Mouse (Mus musculus) MEL (cell line): ENCODE data around the gene Cfdp1. TPM values are rescaled to one million over a fixed set of nuclear protein-coding genes. Genes with fewer than 3 reads are reported as not detected.

ENCODE experiments used
- DNase-seq: peaks from one replicate; pipeline ENCODE4 v3.0.0; 2011; ENCODE audit warnings: low read depth, low spot score
- H3K27ac ChIP-seq: 2 replicates; pipeline ENCODE4 v1.5.1; 2012; ENCODE audit warnings: low read depth, mild to moderate bottlenecking, control low read depth, low read length, moderate library complexity; ENCODE audit not compliant: control insufficient read depth
- H3K27me3 ChIP-seq, 2 experiments: fragments of 150-350 bp in 1 of 2; sonication (generic) in 1 of 2; 2 replicates each; pipeline ENCODE4 v1.6.1; 2012; ENCODE audit warnings: low read length in 2 of 2, mild to moderate bottlenecking in 2 of 2, improper control_type of control experiment in 1 of 2, moderate library complexity in 1 of 2; ENCODE audit not compliant: insufficient read depth in 2 of 2, control insufficient read depth in 1 of 2
- H3K36me3 ChIP-seq, 2 experiments: 2 replicates each; pipeline ENCODE4 v1.6.1; 2012 to 2014; ENCODE audit warnings: low read length in 2 of 2, improper control_type of control experiment in 1 of 2, inconsistent platforms in 1 of 2, mild to moderate bottlenecking in 1 of 2; ENCODE audit not compliant: insufficient read depth in 2 of 2, control insufficient read depth in 1 of 2
- H3K4me1 ChIP-seq, 2 experiments: fragments of 150-350 bp in 1 of 2; sonication (generic) in 1 of 2; 2 replicates each; pipeline ENCODE4 v1.6.1; 2012; ENCODE audit warnings: low read length in 2 of 2, improper control_type of control experiment in 1 of 2, mild to moderate bottlenecking in 1 of 2; ENCODE audit not compliant: insufficient read depth in 2 of 2, control insufficient read depth in 1 of 2
- H3K4me3 ChIP-seq, 2 experiments: fragments of 150-350 bp in 1 of 2; sonication (generic) in 1 of 2; 2 replicates each; pipeline ENCODE4 v1.5.1; 2012; ENCODE audit warnings: low read depth in 2 of 2, low read length in 2 of 2, mild to moderate bottlenecking in 2 of 2, moderate library complexity in 2 of 2, control low read depth in 1 of 2, improper control_type of control experiment in 1 of 2; ENCODE audit not compliant: control insufficient read depth in 1 of 2, insufficient read depth in 1 of 2
- H3K79me2 ChIP-seq: 2 replicates; pipeline ENCODE4 v1.6.1; 2012; ENCODE audit warnings: mild to moderate bottlenecking, low read length, moderate library complexity; ENCODE audit not compliant: control insufficient read depth, poor library complexity, insufficient read depth
- H3K9ac ChIP-seq: 2 replicates; pipeline ENCODE4 v1.6.1; 2012; ENCODE audit warnings: low read depth, mild to moderate bottlenecking, control low read depth, low read length, moderate library complexity; ENCODE audit not compliant: control insufficient read depth, poor library complexity, severe bottlenecking
- H3K9me3 ChIP-seq: fragments of 150-350 bp; sonication (generic); replicated peaks from 2 replicates; pipeline ENCODE4 v1.6.1; 2012; ENCODE audit warnings: mild to moderate bottlenecking, low read length, improper control_type of control experiment, moderate library complexity; ENCODE audit not compliant: insufficient read depth
- BHLHE40 ChIP-seq: IDR thresholded peaks from 2 replicates; pipeline ENCODE4 v1.6.1; 2012; ENCODE audit warnings: low read depth, mild to moderate bottlenecking, inconsistent platforms, low read length, improper control_type of control experiment, borderline replicate concordance
- CHD1 ChIP-seq: IDR thresholded peaks from 2 replicates; pipeline ENCODE4 v1.6.1; 2012; ENCODE audit warnings: low read depth, mild to moderate bottlenecking, inconsistent platforms, low read length, improper control_type of control experiment
- CTCF ChIP-seq, 3 experiments: IDR thresholded peaks in 2 of 3; conservative IDR thresholded peaks in 1 of 3; 2 replicates each; pipeline ENCODE4 v1.5.1; 2011 to 2012; ENCODE audit warnings: low read length in 3 of 3, low read depth in 2 of 3, mild to moderate bottlenecking in 2 of 3, improper control_type of control experiment in 1 of 3, inconsistent platforms in 1 of 3, mixed read lengths in 1 of 3, moderate library complexity in 1 of 3; ENCODE audit not compliant: control insufficient read depth in 1 of 3, insufficient read depth in 1 of 3, poor library complexity in 1 of 3, severe bottlenecking in 1 of 3
- EP300 ChIP-seq, 2 experiments: IDR thresholded peaks; 2 replicates each; pipeline ENCODE4 v1.6.1; 2011; ENCODE audit warnings: improper control_type of control experiment in 2 of 2, low read length in 2 of 2, low read depth in 1 of 2, mild to moderate bottlenecking in 1 of 2
- ETS1 ChIP-seq: IDR thresholded peaks from 2 replicates; pipeline ENCODE4 v1.6.1; 2012; ENCODE audit warnings: low read depth, mild to moderate bottlenecking, inconsistent platforms, low read length, improper control_type of control experiment, moderate library complexity
- KAT2A ChIP-seq: conservative IDR thresholded peaks from 2 replicates; pipeline ENCODE4 v1.6.1; 2012; ENCODE audit warnings: low read depth, low read length, improper control_type of control experiment, inconsistent platforms
- MXI1 ChIP-seq: IDR thresholded peaks from 2 replicates; pipeline ENCODE4 v1.6.1; 2011; ENCODE audit warnings: mild to moderate bottlenecking, low read depth, low read length, improper control_type of control experiment
- MYC ChIP-seq: IDR thresholded peaks from 2 replicates; pipeline ENCODE4 v1.6.1; 2011; ENCODE audit warnings: low read depth, mild to moderate bottlenecking, low read length, improper control_type of control experiment, moderate library complexity
- POLR2AphosphoS2 ChIP-seq: IDR thresholded peaks from 2 replicates; pipeline ENCODE4 v1.6.1; 2011; ENCODE audit warnings: low read length, improper control_type of control experiment
- POLR2AphosphoS5 ChIP-seq: IDR thresholded peaks from 2 replicates; pipeline ENCODE4 v1.6.1; 2012; ENCODE audit warnings: low read depth, borderline replicate concordance, mild to moderate bottlenecking, inconsistent platforms, low read length, moderate library complexity, mixed read lengths
- RAD21 ChIP-seq: IDR thresholded peaks from 2 replicates; pipeline ENCODE4 v1.6.1; 2011; ENCODE audit warnings: mild to moderate bottlenecking, low read depth, low read length, improper control_type of control experiment
- RCOR1 ChIP-seq: IDR thresholded peaks from 2 replicates; pipeline ENCODE4 v1.6.1; 2012; ENCODE audit warnings: low read depth, mild to moderate bottlenecking, inconsistent platforms, low read length, improper control_type of control experiment
- SIN3A ChIP-seq: IDR thresholded peaks from 2 replicates; pipeline ENCODE4 v1.6.1; 2012; ENCODE audit warnings: low read length, improper control_type of control experiment, inconsistent platforms
- TBP ChIP-seq: IDR thresholded peaks from 2 replicates; pipeline ENCODE4 v1.8.0; 2011; ENCODE audit warnings: low read depth, low read length, improper control_type of control experiment
- UBTF ChIP-seq: IDR thresholded peaks from 2 replicates; pipeline ENCODE4 v1.6.1; 2012; ENCODE audit warnings: low read depth, mild to moderate bottlenecking, inconsistent platforms, low read length, improper control_type of control experiment, moderate library complexity, borderline replicate concordance; ENCODE audit not compliant: insufficient read depth
- USF1 ChIP-seq: IDR thresholded peaks from 2 replicates; pipeline ENCODE4 v1.6.1; 2014; ENCODE audit warnings: low read depth, mild to moderate bottlenecking, inconsistent platforms, low read length, improper control_type of control experiment, moderate library complexity
- polyA plus RNA-seq, 2 experiments: library from polyadenylated mRNA; stranded (reverse) in 1 of 2; unstranded in 1 of 2; fragments of >175 nt in 1 of 2; fragments of >200 nt in 1 of 2; gene quantifications; 2 replicates each; pipeline versions ENCODE4 v1.2.1 to v1.2.4; 2012; ENCODE audit warnings: low replicate concordance in 2 of 2, low read depth in 1 of 2; ENCODE audit not compliant: insufficient read length in 2 of 2, insufficient read depth in 1 of 2, missing spikeins in 1 of 2
- total RNA-seq: library from RNA; depleted of rRNA; stranded (reverse); fragments of 300-350 nt; gene quantifications from 2 replicates; pipeline ENCODE4 v1.2.3, GENCODE M21; 2012

Cfdp1 gene
- total and polyA plus RNA-seq, 3 experiments: 185 to 214 TPM; not detected in 1

DNA sequence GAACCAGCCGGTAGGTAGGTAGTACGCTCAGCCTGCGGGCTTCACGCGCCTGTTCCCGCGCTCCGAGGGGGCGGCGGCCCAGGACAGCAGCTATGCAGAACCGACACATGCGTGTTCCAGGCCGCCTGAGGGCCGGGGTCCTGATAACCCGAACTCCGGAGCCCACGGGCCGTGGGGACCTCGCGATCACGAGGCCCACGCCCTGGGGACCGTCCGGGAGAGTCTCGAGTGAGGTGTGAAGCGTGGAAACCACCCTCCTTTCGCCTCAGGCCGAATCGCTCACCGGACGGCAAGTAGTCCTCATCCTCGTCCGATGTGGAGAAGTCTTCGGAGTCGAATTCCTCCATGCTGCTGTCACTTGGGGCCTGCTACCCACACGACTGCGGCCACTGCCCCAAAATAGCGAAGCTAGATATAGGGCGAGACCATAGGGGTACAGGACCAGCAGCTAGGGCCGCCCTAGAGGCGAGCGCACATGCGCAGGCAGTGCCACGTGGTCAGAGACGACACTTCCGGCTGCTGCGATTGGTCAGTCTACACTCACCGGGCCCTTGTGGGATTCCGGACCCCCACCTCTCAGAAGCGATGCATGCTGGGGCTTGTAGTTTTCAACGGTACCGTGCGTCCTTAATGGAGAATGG lies at the start of gene Cfdp1 (continued):
- TF ChIP-seq POLR2AphosphoS2 (peak; percentile 43; the same call in 1 of the 2 replicates), USF1 (peak; percentile 100), EP300 (IDR thresholded peaks at IDR 0.05; ENCODE audit: low read depth in 1 of 2, low read length in 2 of 2) (no peak)

DNA sequence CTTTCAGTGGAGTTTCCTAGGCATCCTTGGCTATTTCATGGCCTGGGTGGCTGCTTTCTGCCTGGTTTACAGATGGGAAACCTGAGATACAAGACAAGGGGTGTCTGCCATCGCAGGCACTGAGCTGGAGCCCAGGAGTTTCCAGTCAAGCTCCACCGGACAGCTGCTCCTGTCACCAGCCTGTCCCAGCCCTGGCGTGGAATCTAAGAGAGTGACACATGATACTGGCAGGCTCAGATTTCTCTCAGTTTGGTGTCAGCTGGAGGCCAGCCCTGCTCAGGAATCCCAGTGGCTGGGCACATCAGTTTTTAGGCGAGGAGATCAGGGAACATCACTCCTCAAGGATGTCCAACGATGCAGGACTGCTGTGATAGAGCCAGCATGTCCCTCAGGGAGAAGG lies 48.0 kb upstream of the Cfdp1 start:
- Histone ChIP-seq H3K9ac (no peak overlapping the region), H3K36me3 (peaks cover 0 to 4% of the 10 kb centered on the region in 2 experiments; a peak in 1 of 4 replicates), H3K27me3 (no peaks in the 10 kb centered on the region), H3K79me2 (no peaks in the 10 kb centered on the region), H3K9me3 (no peaks in the 10 kb centered on the region), H3K4me1 (peaks cover 0 to 8% of the 10 kb centered on the region in 2 experiments; a peak in 2 of 4 replicates), H3K27ac (no peak overlapping the region), H3K4me3 (no peak overlapping the region)
- DNase-seq: no peak
- no peak for TF ChIP-seq BHLHE40
- no peak for TF ChIP-seq SIN3A
- no peak for TF ChIP-seq ETS1
- TF ChIP-seq EP300 (IDR thresholded peaks at IDR 0.05; ENCODE audit: low read depth in 1 of 2, low read length in 2 of 2): no peak
- no peak for TF ChIP-seq RAD21

DNA sequence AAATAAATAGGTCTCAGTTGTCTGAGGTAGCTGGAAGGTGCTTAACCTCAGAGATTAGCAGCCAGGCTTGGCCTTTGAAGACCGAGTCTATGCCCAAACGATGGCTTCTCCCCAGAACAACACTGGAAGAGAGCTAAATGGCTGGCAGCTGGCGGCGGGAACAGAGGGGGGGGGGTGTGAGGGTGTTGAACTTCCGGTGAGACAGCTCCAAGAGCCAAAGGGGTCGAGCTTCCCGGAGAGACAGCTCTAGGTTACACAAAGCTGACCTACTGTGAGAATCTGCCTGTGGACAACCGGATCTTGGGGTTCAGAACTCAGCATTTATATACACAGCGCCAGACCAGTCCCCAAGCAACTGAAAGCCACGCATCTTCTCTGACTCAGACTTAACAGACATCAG lies 44.5 kb upstream of the Cfdp1 start:
- Histone ChIP-seq H3K27ac (no peak overlapping the region), H3K4me1 (peaks cover 0 to 8% of the 10 kb centered on the region in 2 experiments; a peak in 2 of 4 replicates), H3K4me3 (no peak overlapping the region), H3K27me3 (no peaks in the 10 kb centered on the region), H3K79me2 (no peaks in the 10 kb centered on the region), H3K36me3 (peaks cover 0 to 2% of the 10 kb centered on the region in 2 experiments; a peak in 1 of 4 replicates), H3K9me3 (no peaks in the 10 kb centered on the region)
- no peak for DNase-seq
- TF ChIP-seq MXI1 (no peak), TBP (no peak), RCOR1 (no peak), MYC (no peak), CTCF (IDR thresholded peaks at IDR 0.05 in 2 of 3, conservative IDR thresholded peaks at IDR 0.05 in 1 of 3; ENCODE audit: control insufficient read depth in 1 of 3, insufficient read depth in 1 of 3, low read depth in 2 of 3, low read length in 3 of 3, poor library complexity in 1 of 3, severe bottlenecking in 1 of 3) (no peak), POLR2AphosphoS5 (no peak), KAT2A (no peak), UBTF (no peak), SIN3A (no peak), CHD1 (no peak)
- TF ChIP-seq, all 39 proteins: peak for 0
- no peak overlapping the region for H3K9ac ChIP-seq
